Mouse (Mus musculus): ENCODE results near the gene Gpr107. TPM values are rescaled to one million over a fixed set of nuclear protein-coding genes. Genes with fewer than 3 reads are reported as not detected.
"Not testable (repeated sequence)": the region's sequence is repeated elsewhere in the genome, so short reads cannot be mapped to it uniquely, and the experiment has no call there.

Gpr107 gene
- polyA plus RNA-seq, 1 experiment from 2014 or later: 33.5 TPM

GRCm38 (mm10) chr2:31170164-31170563 is 18.0 kb downstream of the Gpr107 start:
- Histone ChIP-seq H3K9me3 (ENCODE audit: control insufficient read depth, low read depth, low read length) (no peaks in the 10 kb centered on the region), H3K4me2 (replicated peaks; ENCODE audit: low read depth, low read length) (no peak overlapping the region), H3K27me3 (ENCODE audit: control insufficient read depth, insufficient read depth, low read length) (no peaks in the 10 kb centered on the region), H3K9ac (replicated peaks; ENCODE audit: low read depth, low read length) (no peak overlapping the region), H3K27ac (ENCODE audit: low read length) (no peak overlapping the region), H3K4me3 (ENCODE audit: low read depth, low read length) (no peak overlapping the region), H3K36me3 (ENCODE audit: control insufficient read depth, insufficient read depth, low read length) (peaks cover 62% of the 10 kb centered on the region), H3K4me1 (ENCODE audit: control insufficient read depth, insufficient read depth, low read length) (peaks cover 6% of the 10 kb centered on the region)
- ATAC-seq (ENCODE audit: insufficient number of reproducible peaks, insufficient read depth, low FRiP score, low read depth): no peak
- 83% methylated on average over 6 of the region's 6 CpGs for WGBS

- 81% methylated on average over 5 of the region's 5 CpGs for WGBS
Observed at GRCm38 (mm10) chr2:31172001-31172400, 19.9 kb downstream of the Gpr107 start.

GRCm38 (mm10) chr2:31172536-31172935 is 20.4 kb downstream of the Gpr107 start:
- no peaks in the 10 kb centered on the region for H3K9me3 ChIP-seq (ENCODE audit: control insufficient read depth, low read depth, low read length)
- no peaks in the 10 kb centered on the region for H3K4me1 ChIP-seq (ENCODE audit: control insufficient read depth, insufficient read depth, low read length)
- H3K27me3 ChIP-seq (ENCODE audit: control insufficient read depth, insufficient read depth, low read length): no peaks in the 10 kb centered on the region
- peaks cover 75% of the 10 kb centered on the region for H3K36me3 ChIP-seq (ENCODE audit: control insufficient read depth, insufficient read depth, low read length)
- WGBS: 89% methylated on average over 5 of the region's 5 CpGs
- H3K4me3 ChIP-seq (ENCODE audit: low read depth, low read length): no peak overlapping the region
- H3K9ac ChIP-seq (replicated peaks; ENCODE audit: low read depth, low read length): no peak overlapping the region
- no peak for ATAC-seq (ENCODE audit: insufficient number of reproducible peaks, insufficient read depth, low FRiP score, low read depth)
- 0 out of 2 replicates have a peak overlapping the region, but pooled peaks have one; percentile 15 for H3K27ac ChIP-seq (ENCODE audit: low read length)
- no peak overlapping the region for H3K4me2 ChIP-seq (replicated peaks; ENCODE audit: low read depth, low read length)

More at GRCm38 (mm10) chr2:31172001-31172400, 19.9 kb downstream of the Gpr107 start:
- H3K9me3 ChIP-seq (ENCODE audit: control insufficient read depth, low read depth, low read length): no peaks in the 10 kb centered on the region
- peak overlapping the region; percentile 61; the same call in 1 of the 2 replicates for H3K27ac ChIP-seq (ENCODE audit: low read length)
- no peak for ATAC-seq (ENCODE audit: insufficient number of reproducible peaks, insufficient read depth, low FRiP score, low read depth)
- no peaks in the 10 kb centered on the region for H3K27me3 ChIP-seq (ENCODE audit: control insufficient read depth, insufficient read depth, low read length)
- no peaks in the 10 kb centered on the region for H3K4me1 ChIP-seq (ENCODE audit: control insufficient read depth, insufficient read depth, low read length)
- no peak overlapping the region for H3K9ac ChIP-seq (replicated peaks; ENCODE audit: low read depth, low read length)
- H3K36me3 ChIP-seq (ENCODE audit: control insufficient read depth, insufficient read depth, low read length): peaks cover 72% of the 10 kb centered on the region
- no peak overlapping the region for H3K4me3 ChIP-seq (ENCODE audit: low read depth, low read length)
- no peak overlapping the region for H3K4me2 ChIP-seq (replicated peaks; ENCODE audit: low read depth, low read length)

DNA sequence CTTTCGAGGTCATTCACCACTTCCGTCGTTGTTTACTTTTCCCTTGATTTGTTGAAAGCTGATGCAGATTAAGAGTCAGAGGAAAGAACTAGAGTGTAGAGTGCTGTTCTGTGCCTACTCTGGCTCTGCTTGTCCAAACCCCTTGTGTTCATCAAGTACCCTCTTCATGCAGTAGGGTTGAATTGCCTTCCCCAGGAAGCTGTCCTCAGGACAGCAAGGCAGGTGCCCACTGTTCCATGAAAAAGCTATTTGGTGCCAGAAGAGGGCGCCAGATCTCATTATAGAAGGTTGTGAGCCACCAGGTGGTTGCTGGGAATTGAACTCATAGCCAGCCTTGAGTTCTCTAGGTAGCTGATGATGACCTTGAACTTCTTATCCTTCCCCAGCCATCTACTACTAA is 21.2 kb downstream of the Gpr107 start:
- WGBS: 59% methylated on average over 4 of the region's 4 CpGs
- Histone ChIP-seq H3K27ac (ENCODE audit: low read length) (no peak overlapping the region), H3K27me3 (ENCODE audit: control insufficient read depth, insufficient read depth, low read length) (no peaks in the 10 kb centered on the region), H3K4me2 (replicated peaks; ENCODE audit: low read depth, low read length) (no peak overlapping the region), H3K36me3 (ENCODE audit: control insufficient read depth, insufficient read depth, low read length) (peaks cover 77% of the 10 kb centered on the region), H3K9ac (replicated peaks; ENCODE audit: low read depth, low read length) (no peak overlapping the region), H3K9me3 (ENCODE audit: control insufficient read depth, low read depth, low read length) (no peaks in the 10 kb centered on the region), H3K4me3 (ENCODE audit: low read depth, low read length) (no peak overlapping the region), H3K4me1 (ENCODE audit: control insufficient read depth, insufficient read depth, low read length) (no peaks in the 10 kb centered on the region)
- no peak for ATAC-seq (ENCODE audit: insufficient number of reproducible peaks, insufficient read depth, low FRiP score, low read depth)

DNA sequence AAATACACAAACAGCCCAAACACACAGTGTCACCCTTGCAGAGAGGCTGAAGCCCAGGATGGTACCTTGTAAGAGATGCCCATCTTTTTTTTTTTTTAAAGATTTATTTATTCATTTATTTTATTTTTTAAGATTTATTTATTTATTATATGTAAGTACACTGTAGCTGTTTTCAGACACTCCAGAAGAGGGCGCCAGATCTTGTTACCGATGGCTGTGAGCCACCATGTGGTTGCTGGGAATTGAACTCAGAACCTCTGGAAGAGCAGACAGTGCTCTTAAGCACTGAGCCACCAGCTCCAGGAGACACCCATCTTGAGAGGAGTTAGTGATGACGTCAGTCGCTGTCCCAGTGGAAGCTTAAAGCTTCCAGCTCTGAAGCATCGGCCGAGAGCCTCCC is 26.5 kb downstream of the Gpr107 start:
- not testable (repeated sequence) for H3K4me2 ChIP-seq (replicated peaks; ENCODE audit: low read depth, low read length); H3K9ac ChIP-seq (replicated peaks; ENCODE audit: low read depth, low read length); H3K4me1 ChIP-seq (ENCODE audit: control insufficient read depth, insufficient read depth, low read length); ATAC-seq (ENCODE audit: insufficient number of reproducible peaks, insufficient read depth, low FRiP score, low read depth); H3K27ac ChIP-seq (ENCODE audit: low read length); H3K4me3 ChIP-seq (ENCODE audit: low read depth, low read length); H3K27me3 ChIP-seq (ENCODE audit: control insufficient read depth, insufficient read depth, low read length); H3K9me3 ChIP-seq (ENCODE audit: control insufficient read depth, low read depth, low read length)
- peaks cover 59% of the 10 kb centered on the region for H3K36me3 ChIP-seq (ENCODE audit: control insufficient read depth, insufficient read depth, low read length)
- 83% methylated on average over 6 of the region's 6 CpGs for WGBS

DNA sequence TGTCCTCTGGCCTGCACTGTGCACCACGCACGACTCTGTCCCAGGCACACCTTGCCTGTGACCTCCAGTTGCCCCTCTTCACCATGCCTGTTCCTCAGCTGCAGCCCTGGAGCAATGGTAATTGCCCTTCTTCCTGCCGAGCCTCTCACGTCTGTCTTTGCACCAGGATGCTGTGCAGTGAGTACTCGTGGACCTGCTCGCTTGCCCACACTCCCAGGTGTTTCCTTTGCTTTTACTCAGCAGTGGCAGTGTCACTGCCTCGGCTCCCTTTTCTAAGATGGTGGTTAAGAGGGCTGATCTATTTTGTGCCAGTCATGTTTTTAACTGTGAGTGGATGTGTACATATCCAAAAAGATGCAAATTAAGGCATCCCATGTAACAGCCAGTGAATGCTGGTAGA is 27.4 kb downstream of the Gpr107 start:
- no peaks in the 10 kb centered on the region for H3K9me3 ChIP-seq (ENCODE audit: control insufficient read depth, low read depth, low read length)
- no peak overlapping the region for H3K27ac ChIP-seq (ENCODE audit: low read length)
- no peak overlapping the region for H3K4me2 ChIP-seq (replicated peaks; ENCODE audit: low read depth, low read length)
- no peak overlapping the region for H3K4me3 ChIP-seq (ENCODE audit: low read depth, low read length)
- no peak overlapping the region for H3K9ac ChIP-seq (replicated peaks; ENCODE audit: low read depth, low read length)
- ATAC-seq (ENCODE audit: insufficient number of reproducible peaks, insufficient read depth, low FRiP score, low read depth): no peak
- 76% methylated on average over 7 of the region's 7 CpGs for WGBS
- H3K36me3 ChIP-seq (ENCODE audit: control insufficient read depth, insufficient read depth, low read length): peaks cover 67% of the 10 kb centered on the region
- H3K4me1 ChIP-seq (ENCODE audit: control insufficient read depth, insufficient read depth, low read length): no peaks in the 10 kb centered on the region
- H3K27me3 ChIP-seq (ENCODE audit: control insufficient read depth, insufficient read depth, low read length): no peaks in the 10 kb centered on the region

GRCm38 (mm10) chr2:31180081-31180551 is 28.0 kb downstream of the Gpr107 start:
- Histone ChIP-seq H3K4me2 (replicated peaks; ENCODE audit: low read depth, low read length) (no peak overlapping the region), H3K27me3 (ENCODE audit: control insufficient read depth, insufficient read depth, low read length) (no peaks in the 10 kb centered on the region), H3K4me3 (ENCODE audit: low read depth, low read length) (no peak overlapping the region), H3K9me3 (ENCODE audit: control insufficient read depth, low read depth, low read length) (no peaks in the 10 kb centered on the region), H3K9ac (replicated peaks; ENCODE audit: low read depth, low read length) (no peak overlapping the region), H3K27ac (ENCODE audit: low read length) (no peak overlapping the region), H3K4me1 (ENCODE audit: control insufficient read depth, insufficient read depth, low read length) (no peaks in the 10 kb centered on the region), H3K36me3 (ENCODE audit: control insufficient read depth, insufficient read depth, low read length) (peaks cover 70% of the 10 kb centered on the region)
- WGBS: 50% methylated on average over 7 of the region's 7 CpGs
- no peak for ATAC-seq (ENCODE audit: insufficient number of reproducible peaks, insufficient read depth, low FRiP score, low read depth)

GRCm38 (mm10) chr2:31182786-31183330 is 30.7 kb downstream of the Gpr107 start:
- Histone ChIP-seq H3K9ac (replicated peaks; ENCODE audit: low read depth, low read length) (no peak overlapping the region), H3K27me3 (ENCODE audit: control insufficient read depth, insufficient read depth, low read length) (no peaks in the 10 kb centered on the region), H3K9me3 (ENCODE audit: control insufficient read depth, low read depth, low read length) (no peaks in the 10 kb centered on the region), H3K4me1 (ENCODE audit: control insufficient read depth, insufficient read depth, low read length) (no peaks in the 10 kb centered on the region), H3K27ac (ENCODE audit: low read length) (no peak overlapping the region), H3K4me3 (ENCODE audit: low read depth, low read length) (no peak overlapping the region), H3K36me3 (ENCODE audit: control insufficient read depth, insufficient read depth, low read length) (peaks cover 77% of the 10 kb centered on the region), H3K4me2 (replicated peaks; ENCODE audit: low read depth, low read length) (no peak overlapping the region)
- whole genome bisulfite sequencing: 85% methylated on average over 6 of the region's 6 CpGs
- no peak for ATAC-seq (ENCODE audit: insufficient number of reproducible peaks, insufficient read depth, low FRiP score, low read depth)

GRCm38 (mm10) chr2:31183830-31184229 is 31.7 kb downstream of the Gpr107 start:
- Histone ChIP-seq H3K27ac (ENCODE audit: low read length) (no peak overlapping the region), H3K9me3 (ENCODE audit: control insufficient read depth, low read depth, low read length) (no peaks in the 10 kb centered on the region), H3K4me2 (replicated peaks; ENCODE audit: low read depth, low read length) (no peak overlapping the region), H3K4me1 (ENCODE audit: control insufficient read depth, insufficient read depth, low read length) (no peaks in the 10 kb centered on the region), H3K9ac (replicated peaks; ENCODE audit: low read depth, low read length) (no peak overlapping the region), H3K4me3 (ENCODE audit: low read depth, low read length) (no peak overlapping the region), H3K36me3 (ENCODE audit: control insufficient read depth, insufficient read depth, low read length) (peaks cover 75% of the 10 kb centered on the region), H3K27me3 (ENCODE audit: control insufficient read depth, insufficient read depth, low read length) (no peaks in the 10 kb centered on the region)
- 85% methylated on average over 1 of the region's 1 CpGs for WGBS
- ATAC-seq (ENCODE audit: insufficient number of reproducible peaks, insufficient read depth, low FRiP score, low read depth): no peak
